Mouse (Mus musculus): ENCODE measurements at regions not wholly inside any gene's neighbourhood (a gene's known extent, or its start where the extent isn't known, plus 50 kb on each side); places are given as distances from the start of the nearest gene placed in this dataset.

DNA sequence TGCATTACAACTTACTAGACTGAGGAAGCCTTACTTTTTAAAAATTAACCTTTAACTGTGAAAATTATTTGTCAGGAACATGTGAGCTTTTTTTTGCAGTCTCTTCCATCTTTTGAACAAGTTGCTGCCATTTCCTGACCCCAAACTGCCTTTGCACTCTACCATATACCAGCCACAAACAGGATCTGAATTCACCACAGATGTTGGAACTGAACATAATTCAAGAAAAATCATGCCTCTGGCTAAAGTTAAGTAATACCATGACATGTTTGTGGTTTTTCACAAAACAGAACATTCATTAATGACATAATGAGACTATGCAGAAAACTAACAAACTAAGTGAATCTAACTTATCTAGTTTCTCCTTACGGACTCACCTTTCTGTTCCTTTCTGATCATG, 67.8 kb downstream of the Ch25h start:
- TF ChIP-seq CTCF (IDR thresholded peaks at IDR 0.05; ENCODE audit: low read depth, low read length) (no peak), POLR2A (IDR thresholded peaks at IDR 0.05; ENCODE audit: extremely low read depth, insufficient read depth, low read length) (no peak)
